Mouse (Mus musculus) megakaryocyte, adult 5-6 weeks (primary cell): ENCODE results near the gene Lamtor2. TPM values are rescaled to one million over a fixed set of nuclear protein-coding genes. Genes with fewer than 3 reads are reported as not detected.

Experiments
- ATAC-seq: 2 replicates; pipeline ENCODE4 v1.8.0; 2016; ENCODE audit warnings: mild to moderate bottlenecking, inconsistent platforms; ENCODE audit not compliant: poor library complexity, severe bottlenecking
- total RNA-seq, 2 experiments: library from RNA; stranded (forward) in 1 of 2; stranded (reverse) in 1 of 2; fragments of 153-499, 151-499 nt in 1 of 2; fragments of 221-1000, 200-1000 nt in 1 of 2; gene quantifications; 2 replicates each; pipeline versions ENCODE4 v1.2.3 to v1.2.4; 2015 to 2017

Lamtor2 gene
- total RNA-seq, 2 experiments from 2014 or later: 31.3 to 73.4 TPM

DNA sequence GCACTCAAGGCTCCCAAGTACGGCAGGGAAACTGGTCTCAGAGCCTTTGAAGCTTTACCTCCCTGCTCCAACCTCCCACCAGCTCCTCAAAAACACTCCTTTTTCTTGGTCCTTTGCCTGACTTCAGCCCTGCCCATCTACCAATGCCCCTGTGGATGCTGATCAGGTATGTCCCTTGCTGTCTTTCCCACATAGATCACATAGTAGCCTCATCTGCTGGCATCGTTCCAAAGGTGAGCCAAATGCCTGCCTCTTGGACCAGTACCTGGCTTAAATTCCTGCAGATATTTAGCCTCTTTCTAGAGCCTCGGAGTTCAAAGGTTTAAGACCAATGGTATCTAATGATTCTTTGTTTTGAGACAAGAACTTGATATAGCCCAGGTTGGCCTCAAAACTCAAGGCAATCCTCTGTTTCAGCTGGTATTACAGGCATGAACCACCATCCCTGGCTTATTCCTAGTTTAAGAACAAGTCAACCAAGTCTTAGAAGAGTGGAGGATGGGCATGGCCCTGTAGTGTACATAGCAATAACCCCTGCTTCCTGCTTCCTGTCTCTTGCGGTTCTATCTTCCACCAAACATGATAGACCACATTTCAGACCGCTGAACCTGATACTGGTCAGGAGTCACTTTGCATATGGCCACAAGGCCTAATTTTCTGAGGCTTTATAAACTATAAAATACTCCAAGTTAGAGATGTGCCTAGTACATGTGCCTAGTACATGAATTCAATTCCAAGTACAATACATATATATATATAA lies 9.0 kb downstream of the Lamtor2 start:
- ATAC-seq: no peak

DNA sequence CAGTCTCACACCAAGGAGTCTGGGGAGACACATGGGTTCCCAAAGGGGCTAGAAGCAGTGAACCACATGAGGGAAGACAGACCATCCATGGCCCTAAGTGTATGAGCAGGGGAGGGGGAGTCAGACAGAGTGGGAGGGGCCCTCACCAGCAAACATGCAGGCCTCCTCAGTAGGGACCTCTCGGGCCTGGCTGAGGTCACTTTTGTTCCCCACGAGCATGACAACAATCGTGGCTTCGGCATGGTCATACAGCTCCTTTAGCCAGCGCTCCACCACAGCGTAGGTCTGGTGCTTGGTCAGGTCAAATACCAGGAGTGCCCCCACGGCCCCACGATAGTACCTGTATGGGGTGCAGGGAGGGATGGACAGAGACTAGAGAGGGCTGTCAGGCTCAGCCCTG lies 9.7 kb downstream of the Lamtor2 start:
- ATAC-seq: no peak

DNA sequence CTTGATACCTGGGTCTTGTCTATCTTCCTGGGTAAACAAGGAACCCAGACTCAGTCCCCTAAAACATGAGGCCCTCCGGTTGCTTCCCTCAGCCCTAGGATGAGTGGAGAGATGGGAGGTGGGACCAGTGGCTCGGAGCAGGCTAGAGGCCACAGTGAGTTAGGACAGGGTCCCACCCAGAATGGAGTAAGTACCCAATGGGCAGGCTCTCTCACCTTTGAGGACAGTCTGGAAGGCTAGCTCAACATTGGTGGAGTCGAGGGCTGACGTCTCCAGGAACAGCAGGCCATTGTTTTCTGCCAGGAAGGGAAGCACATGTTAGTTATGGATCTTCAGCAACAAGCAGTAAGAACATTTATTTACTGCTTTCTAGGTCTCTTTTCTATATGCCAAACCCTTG lies 10.4 kb downstream of the Lamtor2 start:
- no peak for ATAC-seq

DNA sequence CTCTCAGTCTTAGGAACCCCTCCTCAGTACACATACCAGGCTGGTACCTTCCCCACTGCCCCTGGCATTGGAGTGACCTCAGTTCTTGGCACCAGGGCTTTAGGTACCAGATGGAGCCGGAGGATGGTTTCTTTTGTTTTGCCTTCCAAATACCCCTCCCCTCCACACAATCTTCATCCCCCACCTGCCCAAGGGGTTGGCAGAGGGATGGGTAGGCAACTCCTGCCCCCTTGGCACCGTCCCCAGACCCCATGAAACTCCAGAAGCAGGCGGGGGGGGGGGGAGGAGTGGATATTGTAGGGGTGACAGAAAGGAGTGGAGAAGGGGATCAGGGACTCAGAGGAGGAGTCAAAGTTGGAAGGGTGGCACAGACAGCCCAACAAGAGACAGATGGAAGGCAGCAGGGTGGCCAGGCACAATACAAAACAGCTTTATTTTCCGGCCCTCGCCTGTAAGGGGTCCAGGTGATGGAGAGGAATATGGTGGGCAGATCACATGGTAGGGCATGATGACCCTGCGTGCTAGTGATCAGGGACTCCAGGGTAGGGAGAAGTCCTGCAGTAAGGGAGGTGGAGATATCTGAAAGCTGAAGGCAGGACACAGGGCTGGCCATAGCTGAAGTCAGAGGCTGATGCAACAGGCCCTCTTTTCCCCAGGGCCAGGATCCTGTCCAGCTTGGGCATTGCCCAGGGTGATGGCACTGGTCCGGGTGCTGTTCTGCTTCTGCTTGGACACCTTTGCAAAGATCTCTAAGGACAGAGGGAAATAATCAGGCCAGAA lies 11.1 kb downstream of the Lamtor2 start:
- ATAC-seq: no peak

DNA sequence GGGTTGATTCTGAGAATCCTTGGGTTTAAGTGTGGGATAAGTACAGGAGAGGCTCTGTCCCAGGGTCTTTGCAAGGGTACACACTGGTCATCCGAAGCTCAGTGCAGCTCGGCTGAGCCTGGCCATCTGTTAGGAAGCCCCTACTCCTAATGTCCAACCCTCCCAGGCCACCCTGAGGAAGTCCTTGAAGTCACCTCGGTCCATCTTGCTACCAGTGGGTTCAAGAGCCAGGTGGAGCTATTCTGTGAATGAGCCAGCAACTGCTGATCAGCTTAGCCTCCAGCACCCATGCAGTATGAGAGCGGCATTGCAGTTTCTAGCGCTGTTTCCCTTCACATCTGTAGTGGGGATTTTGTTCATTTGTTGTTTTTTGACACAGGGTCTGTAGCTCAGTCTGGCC lies 12.8 kb downstream of the Lamtor2 start:
- ATAC-seq: no peak

DNA sequence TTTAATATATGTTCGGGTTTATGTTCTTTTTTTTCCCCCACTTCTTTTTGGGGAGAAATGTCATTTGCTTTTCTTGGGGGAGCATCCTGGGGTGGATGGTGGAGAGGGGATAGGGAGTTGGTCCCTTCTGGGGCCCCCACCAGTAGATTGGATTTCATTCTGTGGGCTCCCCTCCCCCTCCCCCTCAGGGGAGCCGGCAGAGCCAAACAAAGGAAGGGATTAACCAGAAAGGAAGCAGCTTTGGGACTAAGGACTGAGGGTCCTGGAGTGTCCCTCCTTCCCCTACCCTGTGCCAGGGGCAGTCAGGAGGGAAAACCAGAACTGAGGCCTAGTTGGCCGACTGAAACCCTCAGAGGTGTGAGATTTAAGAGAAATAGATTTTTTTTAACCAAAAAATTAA lies 13.5 kb downstream of the Lamtor2 start:
- ATAC-seq: no peak

DNA sequence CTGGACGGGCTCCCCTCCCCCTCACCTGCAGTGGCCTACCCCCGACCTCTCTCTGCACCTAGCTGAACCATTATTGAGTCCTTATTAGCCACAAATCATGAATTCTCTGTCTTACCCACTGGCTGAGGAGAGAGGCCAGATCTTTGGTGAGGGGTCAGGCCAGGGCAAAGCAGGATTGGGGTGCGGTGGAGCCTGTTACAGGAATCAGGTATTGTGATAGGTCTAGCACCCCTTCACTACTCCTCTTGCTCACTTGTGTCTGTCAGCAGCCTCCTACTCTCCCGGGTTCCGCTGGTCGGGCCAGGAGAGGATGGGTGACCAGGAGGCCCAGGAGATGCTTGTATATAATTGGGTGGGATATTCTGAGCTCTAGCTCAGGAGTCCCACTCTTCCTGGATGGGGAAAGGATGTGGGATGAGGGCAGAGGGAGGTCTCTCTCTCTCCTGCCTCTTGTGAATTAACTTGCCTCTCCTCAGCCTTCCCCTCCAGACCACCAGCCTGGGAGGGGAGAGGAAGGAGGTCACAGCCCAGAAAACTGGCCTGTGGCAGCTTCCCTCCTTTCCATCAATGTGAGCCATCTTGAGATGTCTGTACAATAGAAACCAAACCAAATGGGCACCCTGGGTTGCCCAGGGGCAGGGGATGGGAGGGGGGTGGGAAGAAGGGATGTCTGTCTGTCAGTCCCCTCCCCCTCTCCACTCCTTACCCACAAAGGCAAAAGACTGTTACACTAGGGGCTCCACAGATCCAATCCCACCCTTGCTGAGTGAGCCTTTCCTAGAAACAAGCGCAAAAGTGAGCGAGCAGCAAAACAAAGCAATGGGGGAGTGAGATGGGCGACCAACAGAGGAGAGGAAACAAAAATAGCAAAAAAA lies 14.4 kb downstream of the Lamtor2 start:
- ATAC-seq: no peak

DNA sequence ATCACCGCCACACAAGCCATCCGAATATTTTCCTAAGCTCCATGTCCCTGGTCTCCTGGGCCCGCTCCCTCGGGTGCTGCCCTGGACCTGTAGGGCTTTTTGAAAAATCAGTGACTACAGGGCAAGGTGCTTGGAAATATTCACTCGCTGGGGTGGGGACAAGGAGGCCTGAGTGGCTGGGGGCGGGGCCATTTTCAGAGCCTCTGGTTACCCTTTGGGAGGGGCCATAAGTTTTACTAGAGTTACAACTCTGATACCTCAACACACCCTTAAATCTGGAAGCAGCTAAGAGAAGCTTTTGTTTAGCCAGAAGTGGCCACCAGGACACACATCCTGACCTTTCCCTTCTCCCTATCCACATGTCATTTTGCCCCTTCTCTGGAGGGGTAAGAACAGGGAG lies 15.7 kb downstream of the Lamtor2 start:
- no peak for ATAC-seq

DNA sequence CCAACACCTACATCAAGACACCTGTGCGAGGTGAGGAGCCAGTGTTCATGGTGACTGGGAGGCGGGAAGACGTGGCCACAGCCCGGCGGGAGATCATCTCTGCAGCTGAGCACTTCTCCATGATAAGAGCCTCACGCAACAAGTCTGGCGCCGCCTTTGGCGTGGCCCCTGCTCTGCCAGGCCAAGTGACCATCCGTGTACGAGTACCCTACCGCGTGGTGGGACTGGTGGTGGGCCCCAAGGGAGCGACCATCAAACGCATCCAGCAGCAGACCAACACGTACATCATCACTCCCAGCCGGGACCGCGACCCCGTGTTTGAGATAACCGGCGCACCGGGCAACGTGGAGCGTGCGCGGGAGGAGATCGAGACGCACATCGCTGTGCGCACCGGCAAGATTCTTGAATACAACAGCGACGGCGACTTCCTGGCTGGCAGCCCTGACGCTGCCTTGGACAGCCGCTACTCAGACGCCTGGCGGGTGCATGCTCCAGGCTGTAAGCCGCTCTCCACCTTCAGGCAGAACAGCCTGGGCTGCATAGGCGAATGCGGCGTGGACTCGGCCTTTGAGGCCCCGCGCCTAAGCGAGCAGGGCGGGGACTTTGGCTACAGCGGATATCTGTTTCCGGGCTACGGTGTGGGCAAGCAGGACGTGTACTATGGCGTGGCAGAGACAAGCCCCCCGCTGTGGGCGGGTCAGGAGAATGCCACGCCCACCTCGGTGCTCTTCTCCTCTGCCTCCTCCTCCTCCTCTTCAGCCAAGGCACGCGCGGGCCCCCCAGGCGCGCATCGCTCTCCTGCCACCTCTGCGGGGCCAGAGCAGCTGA lies 16.6 kb downstream of the Lamtor2 start:
- peak; percentile 51 for ATAC-seq

DNA sequence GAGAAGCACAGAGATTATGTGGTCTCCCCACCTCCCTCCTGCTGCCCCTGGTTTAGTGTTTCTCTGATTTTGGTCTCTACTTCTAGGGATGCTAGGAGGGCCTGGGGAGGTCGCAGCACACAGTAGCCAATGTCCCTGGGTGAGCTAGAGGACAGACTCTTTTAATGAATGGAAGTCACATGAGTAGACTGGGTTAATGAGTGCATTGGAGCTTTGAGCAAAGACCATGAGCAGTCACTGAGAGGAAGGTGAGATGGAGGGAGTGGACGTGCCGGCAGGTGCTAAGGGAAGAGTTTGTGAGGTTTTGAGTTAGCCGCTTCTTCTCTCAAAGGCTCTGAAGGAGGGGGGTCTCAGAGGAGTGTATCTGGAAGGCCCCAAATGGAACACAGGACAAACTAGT lies 17.3 kb downstream of the Lamtor2 start:
- no peak for ATAC-seq

DNA sequence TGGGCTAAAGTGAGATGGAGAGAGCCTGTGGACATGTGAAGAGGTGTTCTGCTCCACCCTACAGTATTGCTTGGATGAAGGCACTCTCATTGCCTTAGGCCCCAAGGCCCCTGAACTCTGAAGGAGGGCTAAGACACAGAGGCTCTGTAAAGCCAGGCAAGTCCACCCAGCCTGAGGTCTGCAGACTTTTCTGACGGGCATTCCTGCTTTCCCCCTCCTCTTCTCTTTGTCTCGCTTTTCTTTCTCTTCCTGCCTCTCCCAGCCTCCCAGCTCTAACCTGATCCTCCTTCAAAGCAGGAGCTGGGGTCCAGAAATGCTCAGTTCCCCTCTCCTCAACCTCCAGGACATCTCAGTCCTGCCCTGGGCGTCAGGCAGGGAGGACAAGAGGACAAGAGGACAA lies 17.9 kb downstream of the Lamtor2 start:
- ATAC-seq: no peak

DNA sequence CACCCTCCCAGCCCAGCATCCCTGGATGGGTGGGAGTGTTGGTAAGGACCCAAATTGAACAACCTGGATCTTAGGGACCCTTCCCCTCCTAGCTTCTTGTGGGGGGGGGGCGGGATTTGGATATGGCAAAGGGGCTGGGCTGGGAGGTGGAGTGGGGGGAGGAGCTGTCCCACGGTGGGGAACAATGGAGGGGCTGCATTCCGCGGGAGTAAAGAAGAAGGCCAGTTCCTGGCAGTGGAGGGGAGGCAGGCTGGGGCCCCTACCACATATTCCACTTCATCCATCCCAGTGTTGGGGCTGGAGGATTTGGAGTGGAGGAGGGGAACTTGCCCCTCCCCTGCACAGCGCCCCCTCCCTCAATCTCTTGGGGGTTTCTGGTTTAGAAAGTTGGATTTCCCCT lies 19.2 kb downstream of the Lamtor2 start:
- ATAC-seq: no peak

DNA sequence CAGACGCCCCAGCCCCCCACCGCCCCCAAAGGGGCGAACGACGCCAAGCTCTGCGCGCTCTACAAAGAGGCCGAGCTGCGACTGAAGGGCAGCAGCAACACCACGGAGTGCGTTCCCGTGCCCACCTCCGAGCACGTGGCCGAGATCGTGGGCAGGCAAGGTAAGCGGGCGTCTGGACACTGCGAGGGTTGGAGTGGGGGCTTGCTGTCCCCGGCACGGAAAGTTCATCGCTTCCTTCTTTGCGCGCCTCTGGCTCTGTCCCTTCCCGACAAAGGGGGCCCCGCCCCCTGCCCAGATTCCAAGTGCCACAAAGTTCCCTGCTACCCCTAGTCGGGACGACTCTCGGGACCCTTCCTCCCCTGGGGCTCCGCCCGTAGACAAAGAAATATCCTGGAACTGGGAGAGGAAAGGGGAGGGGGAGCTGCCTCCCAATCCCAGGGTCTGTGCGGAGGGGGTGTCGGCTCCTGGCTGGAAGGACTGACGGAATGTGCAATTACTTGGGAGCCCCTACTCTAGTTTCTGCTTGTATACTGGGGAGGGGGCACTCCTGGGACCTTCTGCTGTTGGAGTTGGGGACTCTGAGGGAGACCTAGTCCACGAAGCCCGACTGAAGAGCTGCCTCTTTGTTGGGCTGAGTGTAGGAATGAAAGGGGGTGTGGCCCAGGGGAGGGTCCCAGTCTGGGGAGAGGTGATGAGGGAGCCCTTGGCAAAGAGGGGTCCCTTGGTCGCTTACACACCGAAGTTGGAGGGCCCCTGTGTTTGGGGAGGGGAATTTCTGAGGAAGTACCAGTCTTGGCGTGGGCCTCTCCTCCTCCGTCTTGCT lies 20.0 kb downstream of the Lamtor2 start:
- 0 out of 2 replicates have a peak, but pooled peaks have one; percentile 11 for ATAC-seq

DNA sequence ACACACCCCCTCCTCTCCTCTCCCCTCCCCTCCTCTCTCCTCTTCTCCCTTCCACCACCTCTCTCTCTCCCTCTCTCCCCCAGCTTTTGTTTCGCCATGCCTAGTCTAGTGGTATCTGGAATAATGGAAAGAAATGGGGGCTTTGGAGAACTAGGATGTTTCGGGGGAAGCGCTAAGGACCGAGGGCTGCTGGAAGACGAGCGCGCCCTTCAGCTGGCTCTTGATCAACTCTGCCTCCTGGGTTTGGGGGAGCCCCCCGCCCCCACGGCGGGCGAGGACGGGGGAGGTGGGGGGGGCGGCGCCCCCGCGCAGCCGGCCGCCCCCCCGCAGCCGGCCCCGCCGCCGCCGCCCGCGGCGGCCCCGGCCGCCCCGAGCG lies 20.6 kb downstream of the Lamtor2 start, which contains the start of gene Mex3a:
Mex3a (plus strand) TSS at position 97 of the 376 bp plus-strand sequence.
- ATAC-seq: no peak

DNA sequence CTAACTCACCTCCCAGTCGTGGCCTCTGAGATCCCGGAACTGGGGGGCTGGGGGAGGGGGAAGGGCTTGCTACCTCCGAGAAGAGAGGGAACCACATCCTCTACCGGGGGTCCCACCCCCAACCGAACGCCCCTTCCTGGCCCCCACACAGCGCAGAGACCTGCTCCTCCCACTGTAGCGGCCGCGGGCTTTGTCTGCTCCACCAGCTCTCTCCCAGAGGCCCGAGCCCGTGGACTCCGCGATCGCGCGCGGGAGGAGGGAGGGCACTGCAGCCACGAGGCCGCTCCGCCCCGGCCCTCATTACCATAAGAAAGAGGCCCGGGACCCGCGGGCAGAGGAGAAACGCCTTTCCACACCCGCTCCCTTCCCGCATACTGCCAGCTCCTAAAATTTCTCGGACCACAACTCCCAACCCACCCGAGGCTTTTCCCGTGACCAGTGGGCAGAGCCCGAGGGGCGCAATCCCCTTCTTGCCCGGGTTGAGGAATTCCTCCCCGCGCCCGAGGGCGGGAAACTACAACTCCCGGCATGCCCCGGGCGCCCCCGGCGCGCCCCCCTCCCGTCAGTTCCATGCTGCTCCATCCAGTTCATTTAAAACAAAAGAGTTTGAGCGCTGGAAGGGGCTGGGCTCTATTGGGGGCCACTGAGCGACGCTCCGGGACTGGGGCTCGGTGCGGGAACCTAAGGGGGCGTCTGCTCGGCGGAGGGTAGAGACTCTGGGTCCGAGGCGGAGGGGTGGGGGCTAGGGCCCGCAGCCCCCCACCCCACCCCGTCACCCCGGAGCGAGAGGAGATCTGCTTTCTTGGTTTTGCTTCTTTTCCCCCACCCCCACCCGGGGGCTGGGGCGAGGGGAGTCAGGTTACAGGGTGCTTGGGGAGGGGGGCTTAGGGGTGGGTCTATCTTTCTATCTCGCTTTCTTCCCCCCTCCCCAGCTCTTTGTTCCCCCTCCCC lies 21.3 kb downstream of the Lamtor2 start:
- peak; percentile 79 for ATAC-seq

DNA sequence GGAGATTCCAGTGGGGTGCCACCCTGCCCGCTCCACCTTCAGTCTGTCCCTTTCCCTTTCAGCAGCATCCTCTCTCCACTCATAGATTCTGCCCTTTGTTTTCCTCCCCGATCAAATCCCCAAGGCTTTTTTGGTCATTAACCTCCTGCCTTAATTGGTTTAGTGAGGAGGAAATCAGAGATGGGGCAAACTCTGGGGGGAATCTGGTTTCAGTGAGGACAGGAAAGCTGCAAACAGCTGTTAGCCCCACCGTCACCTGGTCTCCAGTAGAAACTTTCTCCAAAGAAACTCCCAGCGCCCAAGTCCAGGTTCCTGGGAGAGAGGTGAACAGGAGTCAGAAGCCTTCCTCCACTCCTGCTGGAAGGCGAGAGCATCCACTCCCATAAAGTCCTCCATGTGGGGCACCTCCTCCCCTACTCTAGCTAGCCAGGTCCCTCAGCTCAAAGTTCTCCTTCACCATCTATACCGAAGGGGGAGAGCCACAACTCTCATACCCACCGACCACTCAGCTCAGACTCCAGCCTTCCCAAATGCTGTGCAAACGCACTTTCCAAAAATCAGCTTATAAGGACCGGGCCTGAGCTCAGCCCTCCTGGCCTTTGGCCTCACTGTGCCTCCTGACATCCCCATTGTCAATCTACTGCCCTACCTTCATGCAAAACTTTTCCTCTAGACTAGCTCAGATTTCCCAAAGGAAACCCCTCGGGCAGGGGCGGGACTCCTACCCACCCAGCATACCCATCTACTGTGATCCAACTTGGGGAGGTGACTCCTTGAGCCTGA lies 22.6 kb downstream of the Lamtor2 start:
- ATAC-seq: no peak

DNA sequence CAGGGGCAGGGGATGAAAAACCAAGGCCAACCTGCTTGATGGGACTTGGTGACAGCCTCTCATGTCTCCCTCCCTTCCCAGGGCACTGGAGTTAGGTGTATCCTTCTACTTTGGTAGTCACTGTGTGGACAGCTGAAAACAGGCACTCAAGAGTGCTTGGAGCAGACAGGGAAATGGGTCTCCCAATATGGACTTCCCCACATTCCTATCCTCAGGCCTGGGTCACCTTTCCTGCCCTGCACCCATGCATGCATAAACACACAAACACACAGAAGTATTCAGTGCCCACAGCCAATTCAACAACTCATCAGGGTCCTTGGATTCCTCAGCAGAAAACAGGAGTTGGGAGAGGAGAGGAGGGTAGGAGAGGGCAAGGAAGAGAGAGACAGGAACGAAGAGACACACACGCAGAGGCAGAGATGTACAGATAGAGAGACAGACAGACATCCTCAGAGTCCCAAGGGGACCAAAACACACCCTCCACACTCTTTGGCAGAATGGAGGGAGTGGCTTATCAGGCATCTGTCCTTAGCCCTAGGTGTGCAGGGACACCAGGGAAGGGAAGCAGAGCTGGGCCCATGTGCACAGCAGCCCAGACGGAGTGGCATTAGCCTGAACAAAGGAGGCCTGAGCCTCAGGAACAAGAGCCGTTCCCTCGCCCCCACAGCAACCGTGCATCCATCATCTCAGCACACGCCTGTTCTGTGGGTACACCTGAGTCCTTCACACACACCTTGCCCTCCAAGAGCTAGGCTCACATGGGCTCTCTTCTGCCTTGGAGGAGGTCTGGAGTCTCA lies 23.5 kb downstream of the Lamtor2 start:
- ATAC-seq: no peak
